Mouse (Mus musculus): Measurements from ENCODE around the gene Mex3b.

Gene Mex3b

GRCm38 (mm10) chr7:82867271-82868121 lies at the start of gene Mex3b:
Gene Mex3b (plus strand): TSS chr7:82867333.
- DNase-seq (ENCODE audit: low spot score in 2 of 2) = peak; percentile 37 to 55

GRCm38 (mm10) chr7:82819541-82819940 lies 47.6 kb upstream of the Mex3b start:
- no peak for DNase-seq (ENCODE audit: low spot score in 2 of 2)

GRCm38 (mm10) chr7:82820661-82821060 lies 46.5 kb upstream of the Mex3b start:
- DNase-seq (ENCODE audit: low spot score in 2 of 2) = no peak

GRCm38 (mm10) chr7:82821501-82821900 lies 45.6 kb upstream of the Mex3b start:
- no peak for DNase-seq (ENCODE audit: low spot score in 2 of 2)

- DNase-seq (ENCODE audit: low spot score in 2 of 2) = no peak
Observed at GRCm38 (mm10) chr7:82822528-82822927, 44.6 kb upstream of the Mex3b start.

GRCm38 (mm10) chr7:82828193-82828592 lies 38.9 kb upstream of the Mex3b start:
- no peak for DNase-seq (ENCODE audit: low spot score in 2 of 2)

GRCm38 (mm10) chr7:82829516-82829915 lies 37.6 kb upstream of the Mex3b start:
- no peak for DNase-seq (ENCODE audit: low spot score in 2 of 2)

- no peak for DNase-seq (ENCODE audit: low spot score in 2 of 2)
Observed at GRCm38 (mm10) chr7:82834471-82834870, 32.7 kb upstream of the Mex3b start.

GRCm38 (mm10) chr7:82838414-82838813 lies 28.7 kb upstream of the Mex3b start:
- DNase-seq (ENCODE audit: low spot score in 2 of 2) = no peak

- no peak for DNase-seq (ENCODE audit: low spot score in 2 of 2)
Observed at GRCm38 (mm10) chr7:82838965-82839675, 28.0 kb upstream of the Mex3b start.

GRCm38 (mm10) chr7:82842222-82842920 lies 24.8 kb upstream of the Mex3b start:
- no peak for DNase-seq (ENCODE audit: low spot score in 2 of 2)

- no peak for DNase-seq (ENCODE audit: low spot score in 2 of 2)
Observed at GRCm38 (mm10) chr7:82850756-82851155, 16.4 kb upstream of the Mex3b start.

GRCm38 (mm10) chr7:82851670-82852069 lies 15.5 kb upstream of the Mex3b start:
- no peak for DNase-seq (ENCODE audit: low spot score in 2 of 2)

- DNase-seq (ENCODE audit: low spot score in 2 of 2) = no peak
Observed at GRCm38 (mm10) chr7:82854195-82854766, 12.9 kb upstream of the Mex3b start.

- DNase-seq (ENCODE audit: low spot score in 2 of 2) = no peak
Observed at GRCm38 (mm10) chr7:82858611-82859010, 8.5 kb upstream of the Mex3b start.

GRCm38 (mm10) chr7:82860626-82861025 lies 6.5 kb upstream of the Mex3b start:
- no peak for DNase-seq (ENCODE audit: low spot score in 2 of 2)

GRCm38 (mm10) chr7:82863341-82863740 lies 3.8 kb upstream of the Mex3b start:
- DNase-seq (ENCODE audit: low spot score in 2 of 2) = no peak

- DNase-seq (ENCODE audit: low spot score in 2 of 2) = no peak
Observed at GRCm38 (mm10) chr7:82864260-82864990, 2.7 kb upstream of the Mex3b start.

- peak in 1 of 2 experiments; percentile 1 for DNase-seq (ENCODE audit: low spot score in 2 of 2)
Observed at GRCm38 (mm10) chr7:82864991-82865771, 2.0 kb upstream of the Mex3b start.

GRCm38 (mm10) chr7:82865834-82866485 lies 1.2 kb upstream of the Mex3b start:
- DNase-seq (ENCODE audit: low spot score in 2 of 2) = peak; percentile 95
